Mouse (Mus musculus) fibroblast of lung, adult 2 months (primary cell): ENCODE results near the gene Hoxb8.

Experiments used
- DNase-seq: peaks from one replicate; pipeline ENCODE4 v3.0.0-alpha.2; 2011; ENCODE audit warnings: low read depth

Hoxb8 gene

GRCm38 (mm10) chr11:96285771-96286738, 4.3 kb downstream of the Hoxb8 start, which contains the start of gene Hoxb7:
Gene Hoxb7 (plus strand): TSS chr11:96286623.
- DNase-seq: no peak

GRCm38 (mm10) chr11:96286739-96287385, 5.2 kb downstream of the Hoxb8 start:
- no peak for DNase-seq

- DNase-seq: no peak
These were observed 5.7 kb downstream of the Hoxb8 start for GRCm38 (mm10) chr11:96287411-96287810.

- no peak for DNase-seq
These were observed 6.9 kb downstream of the Hoxb8 start for GRCm38 (mm10) chr11:96288455-96289221.

- DNase-seq: no peak
These were observed 7.6 kb downstream of the Hoxb8 start for GRCm38 (mm10) chr11:96289293-96289692.

DNA sequence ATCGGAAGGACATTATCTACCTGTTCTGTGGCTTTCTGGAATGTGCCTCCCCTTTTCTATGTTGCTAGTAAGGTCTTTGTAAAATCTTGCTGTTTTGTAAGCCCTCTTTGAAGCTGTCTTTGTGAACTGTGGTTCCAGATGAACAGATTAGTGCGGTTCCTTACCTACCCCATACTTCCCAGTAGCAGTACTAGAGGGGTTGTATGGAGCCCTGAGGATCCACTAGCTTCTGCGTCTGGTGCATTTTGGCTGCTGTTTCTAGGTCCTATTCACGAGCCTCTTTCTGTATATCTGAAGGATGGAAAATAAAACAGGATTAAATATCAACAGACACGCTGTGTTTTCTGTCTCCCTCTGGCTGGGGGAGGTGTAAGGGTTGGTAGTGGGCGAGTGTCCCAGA, 8.1 kb downstream of the Hoxb8 start:
- no peak for DNase-seq

- DNase-seq: no peak
These were observed 9.1 kb downstream of the Hoxb8 start for GRCm38 (mm10) chr11:96290705-96291355.

- DNase-seq: no peak
These were observed 10.2 kb downstream of the Hoxb8 start, which contains the start of gene Hoxb6 for GRCm38 (mm10) chr11:96291681-96292564. Gene Hoxb6 (plus strand): TSS chr11:96292476.

- no peak for DNase-seq
These were observed 11.0 kb downstream of the Hoxb8 start for GRCm38 (mm10) chr11:96292565-96293301.

DNA sequence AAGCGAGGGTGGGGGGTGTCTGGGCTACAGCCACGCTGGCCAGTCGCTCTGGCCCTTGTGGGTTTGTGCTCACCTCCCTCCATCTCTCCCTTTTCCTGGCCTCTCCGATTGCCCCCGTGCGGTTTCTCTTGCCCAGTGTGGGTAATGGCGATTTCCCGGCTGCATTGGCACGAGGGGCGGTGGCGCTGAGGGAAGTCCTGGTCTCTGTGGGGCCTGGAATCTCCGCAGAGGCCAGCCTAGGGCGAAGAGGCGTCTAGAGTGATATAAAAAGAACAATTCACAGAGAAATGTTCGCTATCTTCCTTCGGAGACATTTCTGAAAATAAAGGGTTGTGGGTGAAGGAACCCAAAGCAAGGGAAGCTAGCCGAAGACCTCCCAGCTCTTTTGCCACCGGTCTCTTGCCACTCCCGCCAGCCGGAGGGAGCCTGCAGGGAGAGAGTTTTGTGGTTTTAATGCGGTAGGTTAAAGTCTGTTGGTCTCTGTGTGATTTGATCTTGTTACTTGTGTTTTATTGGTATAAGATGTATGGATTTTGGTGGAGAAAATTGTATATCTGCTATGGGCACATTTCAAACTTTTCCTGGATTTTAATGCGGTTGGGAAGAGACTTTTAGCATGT, 11.7 kb downstream of the Hoxb8 start:
- DNase-seq: no peak

DNA sequence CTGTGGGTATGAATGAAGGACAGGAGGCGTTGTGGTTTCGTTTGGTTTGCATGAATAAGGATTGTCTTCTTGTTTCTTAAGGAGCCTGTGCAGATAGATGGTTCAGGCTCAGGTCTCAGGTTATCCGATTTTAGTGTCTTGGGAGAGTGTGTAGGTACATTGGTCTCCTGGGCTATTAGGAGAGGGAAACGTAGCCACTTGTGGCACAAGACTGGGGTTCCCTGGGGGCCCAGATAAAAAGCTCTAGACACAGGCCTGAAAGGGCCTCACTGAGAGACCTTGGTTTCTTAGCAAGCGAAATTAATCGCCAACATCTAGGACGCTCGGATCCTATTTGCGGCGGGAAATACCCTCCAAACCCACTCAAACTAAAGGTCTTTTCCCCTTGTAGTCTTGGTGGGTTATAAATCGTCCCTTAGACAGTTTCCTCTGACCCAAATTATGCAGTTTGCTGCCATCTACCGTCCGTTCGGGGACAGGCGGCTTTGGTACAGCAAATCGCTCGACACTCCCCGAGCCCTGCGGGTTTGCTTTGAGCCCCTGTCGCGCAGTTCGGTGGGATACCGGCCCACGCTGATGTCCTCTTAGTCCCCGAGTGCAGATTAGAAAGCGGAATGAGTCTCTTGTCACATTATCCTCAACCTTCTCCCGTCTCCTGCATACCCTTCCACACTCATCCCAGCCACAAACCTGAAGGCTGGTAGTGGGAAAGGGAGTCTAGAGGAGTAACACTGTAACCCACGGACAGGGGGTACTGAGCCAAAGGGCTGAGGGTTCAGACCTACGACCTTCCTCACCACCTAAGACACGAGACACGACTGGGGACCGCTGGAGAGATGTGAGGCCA, 12.8 kb downstream of the Hoxb8 start:
- DNase-seq: no peak

DNA sequence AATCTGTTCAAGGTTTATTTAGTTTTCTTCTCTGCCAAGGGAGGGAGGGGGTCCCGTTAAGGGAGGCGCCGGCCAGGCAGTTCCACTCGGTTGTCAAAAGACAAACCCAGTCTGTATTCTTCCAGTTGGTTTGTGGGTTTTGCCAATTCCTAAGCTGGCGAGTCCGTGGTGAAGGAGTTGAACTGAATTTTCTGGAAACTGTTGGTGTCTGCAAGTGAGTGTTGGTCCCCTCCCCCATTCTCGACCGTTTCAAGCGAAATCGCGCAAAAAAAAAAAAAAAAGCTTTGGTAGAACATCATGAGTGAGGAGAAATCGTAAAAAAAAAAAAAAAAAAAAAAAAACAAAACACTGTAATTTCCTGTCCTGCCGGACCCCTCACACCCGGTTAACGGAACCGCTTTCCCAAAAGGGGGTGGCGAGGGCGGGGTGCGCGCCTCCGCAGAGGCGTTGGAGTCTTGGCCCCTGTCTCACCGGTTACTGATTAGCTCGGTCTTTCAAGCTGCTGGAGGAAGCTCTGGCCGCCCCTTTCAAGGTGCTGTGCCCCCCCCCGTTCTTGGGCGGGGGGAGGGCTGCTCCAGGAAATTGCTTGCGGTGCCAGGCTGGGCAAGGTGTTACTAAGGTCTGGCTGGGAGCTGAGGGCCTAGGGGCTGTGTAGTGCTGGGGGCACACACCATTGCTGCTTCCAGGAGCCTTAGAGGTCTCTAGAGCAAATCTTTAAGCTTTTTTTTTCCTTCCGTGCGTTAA, 13.6 kb downstream of the Hoxb8 start:
- no peak for DNase-seq

- no peak for DNase-seq
These were observed 15.3 kb downstream of the Hoxb8 start for GRCm38 (mm10) chr11:96296997-96297396.

DNA sequence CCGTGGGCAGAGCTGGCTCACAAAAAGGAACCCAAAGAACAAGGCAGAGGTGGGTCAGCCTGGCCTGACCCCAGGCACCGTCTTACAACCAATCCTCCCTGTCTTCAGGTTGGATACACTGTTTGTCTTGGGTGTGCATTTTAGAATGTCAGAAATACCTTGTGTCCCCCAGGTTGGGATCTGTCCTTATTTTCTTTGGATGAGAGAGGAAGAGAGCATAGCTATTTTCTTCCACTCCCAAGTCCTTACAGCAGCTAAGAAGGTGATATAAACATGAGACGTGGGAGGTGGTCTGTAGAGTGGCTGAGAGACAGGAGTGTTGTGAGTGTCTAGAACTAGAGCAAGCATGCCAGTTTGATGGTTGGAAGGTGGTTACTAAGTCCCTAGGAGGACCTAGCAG, 15.7 kb downstream of the Hoxb8 start:
- DNase-seq: no peak

DNA sequence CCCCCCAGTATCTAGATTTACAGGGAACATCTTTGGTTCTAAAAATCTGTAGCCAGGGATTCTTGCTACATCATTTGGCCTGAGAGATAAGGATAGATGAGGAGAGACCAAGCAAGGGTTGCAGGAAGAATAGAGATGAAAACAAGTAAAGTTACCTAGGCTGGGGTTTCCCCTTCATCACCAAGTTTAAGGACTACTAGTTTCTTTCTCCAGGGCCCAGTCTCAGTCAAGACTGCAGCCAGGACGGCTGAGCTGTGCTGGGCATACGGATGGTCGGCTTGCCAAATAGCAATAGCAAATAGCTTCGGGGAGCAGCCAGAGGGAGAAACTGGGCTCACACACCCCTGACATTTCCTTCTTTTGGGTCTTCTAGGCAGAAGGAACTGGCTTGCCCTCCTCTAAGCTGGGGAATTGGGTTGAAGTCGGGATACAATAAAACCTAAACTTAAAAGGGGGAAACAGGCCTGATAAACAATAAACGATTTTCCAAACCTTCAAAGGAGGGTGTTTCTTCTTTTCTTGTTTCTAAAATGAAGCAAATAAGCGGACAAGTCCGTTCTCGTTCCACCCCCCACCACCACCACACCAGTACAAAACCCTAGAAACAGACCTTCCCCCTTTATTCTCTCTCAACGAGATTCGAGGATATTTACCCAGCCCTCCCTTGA, 16.4 kb downstream of the Hoxb8 start:
- DNase-seq: no peak

- no peak for DNase-seq
These were observed 17.4 kb downstream of the Hoxb8 start for GRCm38 (mm10) chr11:96298895-96299667.

GRCm38 (mm10) chr11:96299781-96300180, 18.1 kb downstream of the Hoxb8 start:
- DNase-seq: no peak
